Mouse (Mus musculus) left cerebral cortex, adult 2 months (tissue): ENCODE data around the gene Usp3. TPM values are rescaled to one million over a fixed set of nuclear protein-coding genes. Genes with fewer than 3 reads are reported as not detected.

ENCODE experiments used
- DNase-seq, 2 experiments: peaks; one replicate each; pipeline ENCODE4 v3.0.0; 2021 to 2022; ENCODE audit warnings: low spot score in 2 of 2, mixed read lengths in 1 of 2; ENCODE audit errors: extremely low spot score in 1 of 2
- H3K27ac ChIP-seq: fragments of 200-600 bp; 2 replicates; pipeline ENCODE4 v1.8.1; 2022
- H3K4me3 ChIP-seq: fragments of 200-600 bp; 2 replicates; pipeline ENCODE4 v1.8.1; 2022
- CTCF ChIP-seq: fragments of 200-600 bp; IDR thresholded peaks from 2 replicates; pipeline ENCODE4 v1.8.1; 2022; ENCODE audit warnings: antibody characterized with exemption, mild to moderate bottlenecking, moderate library complexity
- intact Hi-C: fragments of 180-260 bp; cut with DNase I; formaldehyde crosslinking; loops from one replicate; pipeline ENCODE4 v1.15.1; 2025
- long read RNA-seq, 2 experiments: library from polyadenylated mRNA; stranded (forward); transcript quantifications; one replicate each; pipeline ENCODE4 v2.0.0; 2021; ENCODE audit warnings: borderline mapping rate in 2 of 2
- total RNA-seq, 2 experiments: library from RNA; stranded (reverse); gene quantifications; 2 replicates each; pipeline ENCODE4 v1.2.3; 2021

Gene Usp3
- 10 to 100 TPM; 32.5 to 40.0 TPM for total RNA-seq
- long read RNA-seq, experiment 1, full-length matches to known transcripts = 20 of 36 reads
- long read RNA-seq, experiment 1, partial matches to known transcripts = 1 of 36 reads
- long read RNA-seq, experiment 1, other reads (novel, unspliced or antisense) = 15 of 36 reads
- long read RNA-seq, experiment 2, full-length matches to known transcripts = 14 of 34 reads
- long read RNA-seq, experiment 2, partial matches to known transcripts = 4 of 34 reads
- long read RNA-seq, experiment 2, other reads (novel, unspliced or antisense) = 16 of 34 reads

GRCm38 (mm10) chr9:66592708-66593612, at the start of gene Usp3:
Gene Usp3, minus strand, starts transcription at chr9:66593142.
- Histone ChIP-seq H3K4me3 (peak within 1 kb of the TSS; percentile 73), H3K27ac (peak within 1 kb of the TSS; percentile 84)
- intact Hi-C loops = loop anchor here (5.0 to 10.0 kb wide), 3 partner anchors 81 to 328 kb away; partner anchors contain the start of gene Fbxl22
- DNase-seq = peak; percentile 93 to 94
- TF ChIP-seq CTCF = no peak

- Histone ChIP-seq H3K27ac (no peak overlapping the region), H3K4me3 (no peak overlapping the region)
- no peak for DNase-seq
- no peak for TF ChIP-seq CTCF
- intact Hi-C loops = no loop called here
These were observed 47.5 kb upstream of the Usp3 start for GRCm38 (mm10) chr9:66640491-66640890.

DNA sequence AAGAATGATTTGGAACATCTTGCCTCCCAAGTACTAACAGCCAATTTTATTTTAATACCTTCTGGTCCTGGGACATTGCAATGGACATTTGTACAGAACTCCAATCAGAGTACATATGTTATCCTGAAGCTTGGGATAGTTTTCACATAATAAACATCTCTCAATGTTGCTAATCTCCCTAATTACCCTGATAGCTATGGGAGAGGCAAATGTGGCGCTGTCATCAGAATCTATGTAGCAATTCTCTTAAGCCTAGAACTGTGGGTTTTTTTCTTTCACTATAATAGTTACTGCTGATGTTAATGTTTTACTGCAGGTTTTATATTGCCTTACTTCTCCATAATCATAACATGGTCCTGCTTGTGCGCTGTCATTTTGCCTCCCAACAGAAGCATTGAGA, 46.7 kb upstream of the Usp3 start:
- intact Hi-C loops = no loop called here
- no peak overlapping the region for H3K4me3 ChIP-seq
- no peak for TF ChIP-seq CTCF
- no peak for DNase-seq
- no peak overlapping the region for H3K27ac ChIP-seq

- DNase-seq = no peak
- intact Hi-C loops = no loop called here
These were observed 39.5 kb upstream of the Usp3 start for GRCm38 (mm10) chr9:66632441-66632840.

GRCm38 (mm10) chr9:66630931-66631330, 38.0 kb upstream of the Usp3 start:
- intact Hi-C loops = no loop called here

More at GRCm38 (mm10) chr9:66632441-66632840, 39.5 kb upstream of the Usp3 start:
- no peak for TF ChIP-seq CTCF
- Histone ChIP-seq H3K4me3 (no peak overlapping the region), H3K27ac (no peak overlapping the region)

GRCm38 (mm10) chr9:66626661-66627060, 33.7 kb upstream of the Usp3 start:
- Histone ChIP-seq H3K4me3 (no peak overlapping the region), H3K27ac (no peak overlapping the region)
- TF ChIP-seq CTCF = no peak
- intact Hi-C loops = loop anchor here (1.0 kb wide), 1 partner anchor 18 kb away; no protein-coding TSS in a partner anchor
- DNase-seq = no peak

More at GRCm38 (mm10) chr9:66630931-66631330, 38.0 kb upstream of the Usp3 start:
- no peak for DNase-seq
- TF ChIP-seq CTCF = no peak
- Histone ChIP-seq H3K4me3 (no peak overlapping the region), H3K27ac (no peak overlapping the region)

DNA sequence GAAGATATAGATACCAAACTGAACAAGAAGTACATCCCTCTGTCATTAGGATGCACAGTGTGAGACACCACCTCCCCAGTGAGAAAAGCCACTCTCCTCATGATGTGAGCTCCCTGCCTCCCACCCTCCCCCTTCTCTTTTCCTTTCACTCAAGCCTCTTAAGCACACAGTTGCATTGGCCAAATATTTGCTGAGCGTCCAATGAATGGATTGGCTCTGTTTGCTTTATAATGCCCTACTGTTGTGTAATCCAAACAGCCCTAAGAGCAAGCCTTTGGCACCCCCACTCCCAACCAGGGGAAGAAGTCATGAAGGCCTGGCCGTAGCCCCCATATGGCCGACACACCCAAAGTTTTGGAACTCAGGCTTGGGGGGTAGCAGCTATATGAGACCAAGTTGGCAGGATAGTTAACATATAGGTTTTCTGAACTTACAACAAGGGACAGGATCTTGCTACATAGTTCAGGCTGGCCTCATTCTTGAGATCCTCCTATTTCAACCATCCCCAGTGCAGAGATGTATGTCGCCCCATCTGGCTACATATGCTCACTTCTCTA, 33.1 kb upstream of the Usp3 start:
- intact Hi-C loops = loop anchor here (1.0 kb wide), 1 partner anchor 18 kb away; no protein-coding TSS in a partner anchor
- no peak for DNase-seq
- Histone ChIP-seq H3K4me3 (no peak overlapping the region), H3K27ac (no peak overlapping the region)
- TF ChIP-seq CTCF = no peak

- H3K4me3 ChIP-seq = no peak overlapping the region
- intact Hi-C loops = no loop called here
- H3K27ac ChIP-seq = no peak overlapping the region
- DNase-seq = no peak
- TF ChIP-seq CTCF = no peak
These were observed 31.9 kb upstream of the Usp3 start for GRCm38 (mm10) chr9:66624873-66625272.

DNA sequence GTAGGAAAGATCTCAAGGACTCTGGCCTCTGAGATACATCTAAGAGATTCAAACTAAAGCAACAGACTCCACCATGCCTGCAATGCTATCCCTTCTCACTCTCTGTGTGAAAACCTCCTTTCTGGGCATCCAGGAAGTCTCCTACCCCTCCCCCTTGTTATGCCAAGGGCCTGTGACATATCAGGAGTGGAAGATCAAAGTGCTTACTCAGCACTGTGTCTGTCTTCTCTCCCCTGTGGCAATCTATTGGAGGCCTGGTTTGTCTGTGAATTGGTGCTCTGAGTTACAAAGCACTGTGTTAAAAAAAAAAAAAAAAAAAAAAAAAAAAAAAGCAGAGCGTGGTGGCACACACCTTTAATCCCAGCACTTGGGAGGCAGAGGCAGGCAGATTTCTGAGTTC, 30.7 kb upstream of the Usp3 start:
- no peak for TF ChIP-seq CTCF
- Histone ChIP-seq H3K27ac (no peak overlapping the region), H3K4me3 (no peak overlapping the region)
- no peak for DNase-seq
- intact Hi-C loops = no loop called here

- intact Hi-C loops = no loop called here
- TF ChIP-seq CTCF = no peak
These were observed 27.6 kb upstream of the Usp3 start for GRCm38 (mm10) chr9:66620581-66620981.

GRCm38 (mm10) chr9:66620055-66620454, 27.1 kb upstream of the Usp3 start:
- DNase-seq = no peak
- Histone ChIP-seq H3K27ac (no peak overlapping the region), H3K4me3 (no peak overlapping the region)
- TF ChIP-seq CTCF = no peak
- intact Hi-C loops = no loop called here

More at GRCm38 (mm10) chr9:66620581-66620981, 27.6 kb upstream of the Usp3 start:
- no peak for DNase-seq
- H3K27ac ChIP-seq = no peak overlapping the region
- H3K4me3 ChIP-seq = no peak overlapping the region

DNA sequence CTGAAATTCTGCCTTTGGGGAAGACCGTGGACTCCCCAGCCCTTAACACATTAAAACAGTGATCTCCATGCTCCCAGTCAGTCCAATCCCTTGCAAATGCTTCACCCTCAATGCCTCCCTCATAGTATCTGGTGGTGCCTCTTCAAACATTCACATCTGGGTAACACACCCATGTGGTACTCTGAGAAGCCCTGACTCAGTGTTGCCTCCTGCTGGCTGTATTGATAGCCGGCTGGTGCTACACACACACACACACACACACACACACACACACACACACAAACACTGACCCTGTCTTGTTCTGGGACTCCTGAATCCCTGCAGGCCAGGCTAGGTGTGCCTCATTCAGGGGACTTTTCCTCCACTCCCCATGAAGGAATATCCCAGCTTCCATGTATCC, 24.9 kb upstream of the Usp3 start:
- Histone ChIP-seq H3K27ac (no peak overlapping the region), H3K4me3 (no peak overlapping the region)
- DNase-seq = no peak
- intact Hi-C loops = no loop called here
- TF ChIP-seq CTCF = no peak
